Comparison of ENCODE assay signal across 8 mouse cellular contexts in the genomic region with DNA sequence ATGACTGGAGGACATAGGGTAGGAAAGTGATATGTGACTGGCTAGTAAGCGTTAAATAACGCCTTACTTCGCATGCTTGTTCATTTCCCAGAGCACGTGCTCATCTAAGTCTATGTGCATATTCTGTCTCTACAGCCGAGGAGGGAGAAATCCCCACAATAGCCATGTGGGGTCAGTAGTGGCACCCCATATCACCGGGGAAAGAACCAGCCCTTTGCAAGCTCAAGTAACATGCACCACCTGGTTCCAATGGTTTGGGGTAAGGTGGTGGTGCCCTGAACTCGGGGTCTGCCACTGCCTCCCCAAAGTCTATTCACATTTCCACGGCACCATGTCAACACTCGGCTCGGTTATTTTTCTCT.
DNase-seq lines count a peak whose midpoint lies in the region; ATAC-seq and TF ChIP-seq lines count a peak whose summit lies in the region.

No protein-coding gene starts in this region.

- no peak overlapping the region for H3K27ac ChIP-seq in midbrain, embryonic 13.5 days
- no peak overlapping the region for H3K27ac ChIP-seq in midbrain, embryonic 11.5 days (ENCODE audit: low read depth, low read length)
- H3K27ac ChIP-seq in intestine, postnatal 0 days (ENCODE audit: low read depth, low read length), result no peak overlapping the region

- WGBS in midbrain, embryonic 13.5 days, result 68% methylated on average over 10 of the region's 10 CpGs
- WGBS in midbrain, embryonic 11.5 days, result 66% methylated on average over 10 of the region's 10 CpGs
- 71% methylated on average over 10 of the region's 10 CpGs for WGBS in intestine, postnatal 0 days

- intact Hi-C loops in heart, postnatal 36 days (cut with DNase I), result loop anchor here (2.0 kb wide), 1 partner anchor 100 kb away; no protein-coding TSS in a partner anchor

- H3K4me1 ChIP-seq in midbrain, embryonic 13.5 days (replicated peaks), result peaks cover 7% of the 10 kb centered on the region; the same call in 1 of the 2 replicates
- peaks cover 4% of the 10 kb centered on the region; the same call in 1 of the 2 replicates for H3K4me1 ChIP-seq in midbrain, embryonic 11.5 days (ENCODE audit: control insufficient read depth, insufficient read depth, low read length)
- H3K4me1 ChIP-seq in intestine, postnatal 0 days (replicated peaks; ENCODE audit: control insufficient read depth, insufficient read depth, low read length), result no peaks in the 10 kb centered on the region

- H3K9ac ChIP-seq in midbrain, embryonic 13.5 days (replicated peaks), result no peak overlapping the region
- H3K9ac ChIP-seq in midbrain, embryonic 11.5 days (ENCODE audit: low read length), result no peak overlapping the region
- H3K9ac ChIP-seq in intestine, postnatal 0 days (ENCODE audit: low read depth, low read length), result no peak overlapping the region

- no peak overlapping the region for H3K4me3 ChIP-seq in midbrain, embryonic 13.5 days (replicated peaks)
- no peak overlapping the region for H3K4me3 ChIP-seq in midbrain, embryonic 11.5 days (ENCODE audit: low read depth, low read length)
- no peak overlapping the region for H3K4me3 ChIP-seq in intestine, postnatal 0 days (ENCODE audit: low read depth, low read length)

- H3K9me3 ChIP-seq in midbrain, embryonic 13.5 days, result no peaks in the 10 kb centered on the region
- no peaks in the 10 kb centered on the region for H3K9me3 ChIP-seq in midbrain, embryonic 11.5 days (ENCODE audit: control insufficient read depth, low read length)
- H3K9me3 ChIP-seq in intestine, postnatal 0 days (ENCODE audit: control insufficient read depth), result no peaks in the 10 kb centered on the region

- DNase-seq in adrenal gland, postnatal 36 days, result peak; percentile 17 to 30
- no peak for DNase-seq in adrenal gland, adult 18-20 months (ENCODE audit: low spot score in 2 of 2)
- no peak for DNase-seq in midbrain, embryonic 11.5 days (ENCODE audit: low spot score, missing footprints)
- peak; percentile 65 for DNase-seq in cerebellum, postnatal 14 days
- peak; percentile 41 for DNase-seq in thymus, postnatal 25 days
- no peak for DNase-seq in heart, postnatal 36 days

- H3K36me3 ChIP-seq in midbrain, embryonic 13.5 days, result peaks cover 4% of the 10 kb centered on the region; the same call in 1 of the 2 replicates
- no peaks in the 10 kb centered on the region for H3K36me3 ChIP-seq in midbrain, embryonic 11.5 days (ENCODE audit: control insufficient read depth, insufficient read depth, low read length)
- peaks cover 24% of the 10 kb centered on the region for H3K36me3 ChIP-seq in intestine, postnatal 0 days (ENCODE audit: control insufficient read depth, insufficient read depth)

- no peaks in the 10 kb centered on the region for H3K27me3 ChIP-seq in midbrain, embryonic 13.5 days
- no peaks in the 10 kb centered on the region for H3K27me3 ChIP-seq in midbrain, embryonic 11.5 days (ENCODE audit: control insufficient read depth, insufficient read depth, low read length)
- no peaks in the 10 kb centered on the region for H3K27me3 ChIP-seq in intestine, postnatal 0 days (replicated peaks; ENCODE audit: control insufficient read depth, insufficient read depth, low read length)

- H3K4me2 ChIP-seq in midbrain, embryonic 13.5 days (replicated peaks), result no peak overlapping the region
- H3K4me2 ChIP-seq in midbrain, embryonic 11.5 days, result no peak overlapping the region
- no peak overlapping the region for H3K4me2 ChIP-seq in intestine, postnatal 0 days (replicated peaks; ENCODE audit: low read depth)

- peak; percentile 26 for ATAC-seq in midbrain, embryonic 13.5 days
- ATAC-seq in midbrain, embryonic 11.5 days (ENCODE audit: low FRiP score), result no peak
- no peak; the same call in 1 of the 2 replicates for ATAC-seq in intestine, postnatal 0 days

- TF ChIP-seq CTCF in intestine, postnatal 0 days (IDR thresholded peaks at IDR 0.05; ENCODE audit: low read depth), result peak; percentile 79

Comparison
In these comparisons a context has a peak if more than half of its experiments do, and no peak if none do; other contexts are left out.
1. DNase-seq: peak in adrenal gland, postnatal 36 days (2 of 2), cerebellum, postnatal 14 days (2 of 2) and thymus, postnatal 25 days (single experiment); none in adrenal gland, adult 18-20 months (0 of 2), midbrain, embryonic 11.5 days (single experiment) and heart, postnatal 36 days (0 of 2).